Mouse (Mus musculus) large intestine, adult 2 months (tissue): ENCODE results near the gene Acvr2b. TPM values are rescaled to one million over a fixed set of nuclear protein-coding genes. Genes with fewer than 3 reads are reported as not detected.

ENCODE experiments used
- DNase-seq: peaks from one replicate; pipeline ENCODE4 v3.0.0-alpha.2; 2012; ENCODE audit warnings: low read depth, low spot score
- WGBS: fragments of 180-500 bp; shearing (Covaris S2); methylation state at CpG from one replicate; pipeline ENCODE4 v1.1.7; 2018; 5-methylcytosine and 5-hydroxymethylcytosine counted together
- polyA plus RNA-seq: library from polyadenylated mRNA; depleted of rRNA; stranded (reverse); fragments of >200 nt; gene quantifications from 2 replicates; pipeline ENCODE4 v1.2.3, GENCODE M21; 2012; rRNA removed

The Acvr2b gene
- polyA plus RNA-seq, 1 experiment = 1.8 TPM

- no peak for DNase-seq
- WGBS = 78% methylated on average over 7 of the region's 7 CpGs
These were observed 63.7 kb downstream of the Acvr2b start for GRCm38 (mm10) chr9:119465595-119465994.

- WGBS = 83% methylated on average over 8 of the region's 8 CpGs
- DNase-seq = no peak
These were observed 67.9 kb downstream of the Acvr2b start for GRCm38 (mm10) chr9:119469691-119470353.

GRCm38 (mm10) chr9:119472412-119472918, 70.5 kb downstream of the Acvr2b start:
- WGBS = 74% methylated on average over 11 of the region's 11 CpGs
- no peak for DNase-seq

GRCm38 (mm10) chr9:119473011-119473410, 71.1 kb downstream of the Acvr2b start:
- WGBS = 83% methylated on average over 1 of the region's 1 CpGs
- no peak for DNase-seq

- 74% methylated on average over 9 of the region's 9 CpGs for WGBS
- no peak for DNase-seq
These were observed 71.8 kb downstream of the Acvr2b start for GRCm38 (mm10) chr9:119473608-119474164.

- DNase-seq = no peak
- 64% methylated on average over 15 of the region's 15 CpGs for WGBS
These were observed 73.0 kb downstream of the Acvr2b start for GRCm38 (mm10) chr9:119474717-119475611.

- whole genome bisulfite sequencing = 27% methylated on average over 6 of the region's 6 CpGs
- DNase-seq = no peak
These were observed 75.8 kb downstream of the Acvr2b start for GRCm38 (mm10) chr9:119477754-119478153.

GRCm38 (mm10) chr9:119478345-119478744, 76.4 kb downstream of the Acvr2b start:
- no peak for DNase-seq
- WGBS = 46% methylated on average over 11 of the region's 11 CpGs

- 34% methylated on average over 8 of the region's 8 CpGs for WGBS
- no peak for DNase-seq
These were observed 77.4 kb downstream of the Acvr2b start for GRCm38 (mm10) chr9:119479297-119479696.

GRCm38 (mm10) chr9:119481612-119482011, 79.7 kb downstream of the Acvr2b start:
- no peak for DNase-seq
- WGBS = 72% methylated on average over 4 of the region's 4 CpGs

GRCm38 (mm10) chr9:119483554-119484353, 81.8 kb downstream of the Acvr2b start:
- no peak for DNase-seq
- 40% methylated on average over 23 of the region's 23 CpGs for WGBS

GRCm38 (mm10) chr9:119484420-119484819, 82.5 kb downstream of the Acvr2b start:
- DNase-seq = no peak
- 59% methylated on average over 9 of the region's 9 CpGs for WGBS

Other genes with a start within 250 kb of the Acvr2b start
- gene Acaa1b, start 245.0 kb upstream of the Acvr2b start, polyA plus RNA-seq = 2.2 and 4.5 TPM in 2 replicates
- not detected in 2 replicates for gene Gm47289, start 243.0 kb upstream of the Acvr2b start, polyA plus RNA-seq
- gene Slc22a13, start 193.0 kb upstream of the Acvr2b start, polyA plus RNA-seq = 0.06 and 0.16 TPM in 2 replicates
- gene Oxsr1, start 79.7 kb upstream of the Acvr2b start, polyA plus RNA-seq = 14.2 and 18.4 TPM in 2 replicates
- 162 and 266 TPM in 2 replicates for gene Acaa1a, start 62.4 kb upstream of the Acvr2b start, polyA plus RNA-seq
- gene Myd88, start 60.7 kb upstream of the Acvr2b start, polyA plus RNA-seq = 25.7 and 27.1 TPM in 2 replicates
- gene Xylb, start 44.7 kb upstream of the Acvr2b start, polyA plus RNA-seq = 4.4 and 13.0 TPM in 2 replicates
- 0.17 TPM in 1 of 2 replicates, not detected in the other for gene Slc22a14, start 36.6 kb upstream of the Acvr2b start, polyA plus RNA-seq
- gene Exog, start 42.8 kb downstream of the Acvr2b start, polyA plus RNA-seq = 3.2 and 4.0 TPM in 2 replicates
- gene Scn5a, start 176.9 kb downstream of the Acvr2b start, polyA plus RNA-seq = 0.38 TPM in 2 replicates